Mouse (Mus musculus): ENCODE results near the gene Btbd3.
"Not testable (repeated sequence)": the region's sequence is repeated elsewhere in the genome, so short reads cannot be mapped to it uniquely, and the experiment has no call there.

The Btbd3 gene

DNA sequence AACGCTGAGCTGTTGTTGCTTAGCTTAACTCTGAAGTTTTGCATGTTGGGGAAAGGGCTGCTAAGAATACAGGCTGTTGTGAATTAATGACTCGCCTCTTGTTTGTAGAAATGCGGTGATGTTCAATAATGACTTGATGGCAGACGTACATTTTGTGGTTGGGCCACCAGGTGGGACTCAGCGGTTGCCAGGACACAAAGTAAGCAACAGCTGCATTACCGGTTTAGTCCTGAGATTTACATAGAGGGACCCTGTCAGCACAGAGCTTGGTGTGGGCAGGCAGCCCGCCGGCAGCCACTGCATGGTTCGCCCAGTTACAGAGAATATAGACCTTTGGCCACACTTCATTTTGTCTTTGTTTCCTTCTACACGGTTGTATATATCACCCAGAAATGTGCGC, 23.3 kb downstream of the Btbd3 start:
- no peak for DNase-seq (ENCODE audit: low read depth, low spot score)

DNA sequence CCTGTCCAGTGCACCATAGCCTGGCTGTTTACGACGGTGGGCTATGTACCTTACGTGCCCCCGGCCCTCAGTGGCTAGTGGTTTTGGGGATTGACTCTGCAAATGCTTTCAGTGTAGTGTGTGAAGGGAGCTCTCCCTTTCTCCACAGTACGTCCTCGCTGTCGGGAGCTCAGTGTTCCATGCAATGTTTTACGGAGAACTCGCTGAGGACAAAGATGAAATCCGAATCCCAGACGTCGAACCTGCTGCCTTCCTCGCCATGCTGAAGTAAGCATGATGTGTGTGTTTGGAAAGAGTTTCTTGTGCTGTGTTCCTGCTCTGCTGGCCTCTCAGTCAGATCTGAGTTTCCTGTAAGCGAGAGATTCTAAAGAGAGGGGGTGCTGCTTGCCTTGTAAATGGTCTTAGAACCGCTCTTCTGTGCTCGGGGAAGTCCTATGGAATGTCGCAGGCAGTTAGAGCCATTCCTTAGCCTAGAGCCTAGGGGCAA, 23.9 kb downstream of the Btbd3 start:
- no peak for DNase-seq (ENCODE audit: low read depth, low spot score)

DNA sequence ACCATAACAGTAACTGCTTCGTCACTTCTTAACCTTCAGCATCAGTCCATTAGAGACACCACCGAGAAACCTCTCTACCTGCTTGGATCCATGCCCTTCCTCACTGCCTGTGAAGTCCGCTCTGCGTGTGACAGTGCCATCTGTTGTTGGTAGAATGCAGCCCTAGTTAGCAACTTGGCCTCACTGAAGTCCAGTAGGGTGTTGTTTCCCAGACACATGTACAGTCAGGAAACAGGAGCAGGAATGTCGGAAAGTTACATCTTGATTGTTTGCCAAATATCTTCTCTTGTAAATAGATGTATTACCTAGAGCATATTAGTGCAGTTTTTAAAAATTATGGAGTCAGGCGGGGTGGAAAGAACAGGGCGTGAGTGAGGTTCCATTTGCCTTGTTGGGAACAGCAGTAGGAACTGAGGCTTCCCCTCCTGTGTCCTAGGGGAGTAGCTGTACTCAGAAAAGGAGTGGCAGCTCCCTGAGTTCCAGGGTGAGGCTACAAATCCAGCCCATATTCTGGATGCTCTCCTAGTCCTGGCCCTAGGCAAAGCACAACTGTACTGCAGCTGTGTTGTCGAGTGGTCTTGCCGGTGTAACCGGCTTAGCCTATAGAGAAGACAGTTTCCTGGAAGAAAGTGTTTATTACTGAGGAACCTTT, 25.3 kb downstream of the Btbd3 start:
- peak; percentile 68 for DNase-seq (ENCODE audit: low read depth, low spot score)

DNA sequence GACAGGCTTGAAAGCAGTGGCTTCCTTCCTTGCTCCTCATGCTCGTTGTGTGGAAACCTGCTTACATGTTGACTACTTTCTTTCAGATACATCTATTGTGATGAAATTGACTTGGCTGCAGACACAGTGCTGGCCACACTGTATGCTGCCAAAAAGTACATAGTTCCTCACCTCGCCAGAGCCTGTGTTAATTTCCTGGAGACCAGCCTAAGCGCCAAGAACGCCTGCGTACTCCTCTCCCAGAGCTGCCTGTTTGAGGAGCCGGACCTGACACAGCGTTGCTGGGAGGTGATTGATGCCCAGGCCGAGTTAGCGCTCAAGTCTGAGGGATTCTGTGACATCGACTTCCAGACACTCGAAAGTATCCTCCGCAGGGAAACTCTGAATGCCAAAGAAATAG, 27.0 kb downstream of the Btbd3 start:
- peak; percentile 58 for DNase-seq (ENCODE audit: low read depth, low spot score)

DNA sequence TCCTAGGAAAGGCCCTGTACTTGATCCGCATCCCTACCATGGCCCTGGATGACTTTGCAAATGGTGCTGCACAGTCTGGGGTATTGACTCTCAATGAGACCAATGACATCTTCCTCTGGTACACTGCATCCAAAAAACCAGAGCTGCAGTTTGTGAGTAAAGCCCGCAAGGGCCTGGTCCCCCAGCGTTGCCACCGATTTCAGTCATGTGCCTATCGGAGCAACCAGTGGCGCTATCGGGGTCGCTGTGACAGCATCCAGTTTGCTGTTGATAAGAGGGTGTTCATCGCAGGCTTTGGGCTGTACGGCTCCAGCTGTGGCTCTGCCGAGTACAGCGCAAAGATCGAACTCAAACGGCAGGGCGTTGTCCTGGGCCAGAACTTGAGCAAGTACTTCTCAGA, 27.5 kb downstream of the Btbd3 start:
- no peak for DNase-seq (ENCODE audit: low read depth, low spot score)

DNA sequence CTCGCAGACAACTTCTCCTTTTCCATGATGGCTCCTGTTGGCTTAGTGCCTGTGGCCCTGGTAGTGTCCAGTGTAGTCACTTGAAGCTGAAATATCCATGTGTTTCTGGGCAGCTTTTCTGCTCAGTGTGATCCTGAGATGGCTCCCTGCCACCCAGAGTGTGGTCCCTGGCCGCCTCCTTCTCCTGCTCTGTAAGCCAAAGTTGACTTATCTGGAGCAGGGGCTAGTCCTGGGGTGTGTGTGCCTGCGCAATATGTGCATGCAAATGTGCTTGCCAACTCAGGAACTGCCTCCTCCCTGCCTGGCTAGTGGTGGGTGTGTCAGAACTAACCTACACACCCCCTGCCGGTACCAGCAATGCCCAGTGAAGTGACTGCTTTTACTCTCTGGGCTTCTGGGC, 29.4 kb downstream of the Btbd3 start:
- no peak for DNase-seq (ENCODE audit: low read depth, low spot score)

DNA sequence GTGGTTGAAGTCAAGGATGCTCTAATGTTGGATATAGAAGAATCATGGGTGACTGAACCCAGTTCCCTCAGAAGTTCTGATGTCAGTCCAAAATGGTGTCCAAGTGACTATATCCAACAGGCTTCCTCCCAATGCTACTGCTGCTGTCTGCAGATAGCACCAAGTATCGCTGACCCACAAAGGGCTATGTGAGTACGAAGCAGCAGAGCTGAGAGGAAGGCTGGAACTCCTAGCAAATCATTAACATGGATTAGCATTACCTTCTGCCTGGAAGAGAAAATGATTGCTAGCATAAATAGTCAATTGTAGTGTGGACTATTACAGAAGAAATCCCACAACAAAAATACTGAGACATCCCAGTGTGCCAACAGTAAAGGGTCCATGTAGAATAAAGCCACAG, 33.8 kb downstream of the Btbd3 start:
- no peak for DNase-seq (ENCODE audit: low read depth, low spot score)

DNA sequence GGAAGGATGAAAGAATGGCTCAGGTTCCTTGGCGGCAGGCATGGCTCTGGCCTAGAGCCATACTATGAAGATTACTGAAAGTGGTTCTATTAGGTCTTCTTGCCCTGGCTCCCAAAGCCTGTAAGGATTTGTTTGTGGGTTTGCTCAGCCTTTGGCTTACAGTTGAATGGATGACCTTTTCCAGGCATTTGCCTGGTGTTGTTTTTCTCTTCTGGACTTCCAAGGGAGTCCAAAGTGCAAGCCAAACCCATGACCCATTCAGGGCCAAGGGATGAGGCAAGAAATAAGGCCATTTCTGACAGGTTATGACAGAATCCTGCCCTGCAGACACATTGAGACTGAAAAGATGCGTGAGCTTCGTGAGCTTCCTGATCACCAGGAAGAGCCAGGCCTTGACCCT, 37.9 kb downstream of the Btbd3 start:
- DNase-seq (ENCODE audit: low read depth, low spot score) = no peak

DNA sequence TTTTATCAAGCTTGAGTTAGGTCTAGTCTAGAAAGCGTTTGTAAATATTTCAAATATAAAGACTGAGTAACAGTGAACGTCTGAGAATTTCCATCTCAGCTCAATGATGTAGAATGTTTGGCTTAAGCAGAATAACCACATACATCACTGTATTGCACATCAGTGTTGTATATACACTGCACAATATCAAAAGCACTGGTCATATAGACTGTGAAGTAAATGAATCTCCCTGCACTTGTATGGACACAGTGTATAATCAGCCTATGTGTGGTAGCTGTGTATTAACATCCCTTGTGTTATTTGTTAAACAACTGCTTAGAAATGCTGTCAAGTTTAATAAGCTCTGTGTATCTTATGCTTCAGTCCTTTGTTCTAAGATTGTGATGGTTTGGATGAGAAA, 49.9 kb downstream of the Btbd3 start:
- no peak for DNase-seq (ENCODE audit: low read depth, low spot score)

DNA sequence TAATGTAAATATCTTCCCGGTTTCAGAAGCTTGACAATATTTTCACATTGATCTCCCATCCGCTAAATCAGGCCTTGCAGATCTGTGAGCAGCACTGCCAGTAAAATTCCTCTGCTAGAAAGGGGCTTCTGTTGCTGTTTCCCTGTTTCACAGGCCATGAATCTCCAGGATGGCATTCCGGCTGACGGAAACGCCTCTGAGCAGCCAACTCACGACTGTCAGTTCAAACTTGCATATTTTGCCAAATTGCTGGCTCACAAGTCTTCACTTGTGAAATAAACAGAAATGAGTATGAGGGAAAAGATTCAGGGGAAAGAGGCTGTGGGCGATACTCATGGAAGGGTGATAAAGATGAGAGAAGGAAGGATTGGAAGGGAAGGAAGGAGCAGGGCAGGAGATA, 59.3 kb downstream of the Btbd3 start:
- no peak for DNase-seq (ENCODE audit: low read depth, low spot score)

DNA sequence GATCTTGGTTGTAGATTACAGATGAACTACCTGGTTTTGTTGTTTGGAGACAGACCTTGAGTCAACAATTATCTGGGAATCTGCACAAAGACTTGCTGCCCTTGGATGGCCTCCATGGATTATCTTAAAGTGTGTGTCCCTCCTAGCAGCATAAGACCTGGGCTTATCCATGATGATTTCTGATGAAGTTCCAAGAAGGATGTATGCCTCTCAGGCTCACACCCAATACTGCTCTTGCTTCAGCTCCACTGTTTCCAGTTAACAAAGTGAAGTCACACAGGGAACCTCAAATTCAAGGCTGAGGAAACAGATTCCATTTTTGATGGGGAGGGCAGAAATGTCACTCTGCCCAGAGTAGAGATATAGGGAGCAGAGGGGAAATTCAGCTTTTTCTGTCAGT, 64.0 kb downstream of the Btbd3 start:
- no peak for DNase-seq (ENCODE audit: low read depth, low spot score)

DNA sequence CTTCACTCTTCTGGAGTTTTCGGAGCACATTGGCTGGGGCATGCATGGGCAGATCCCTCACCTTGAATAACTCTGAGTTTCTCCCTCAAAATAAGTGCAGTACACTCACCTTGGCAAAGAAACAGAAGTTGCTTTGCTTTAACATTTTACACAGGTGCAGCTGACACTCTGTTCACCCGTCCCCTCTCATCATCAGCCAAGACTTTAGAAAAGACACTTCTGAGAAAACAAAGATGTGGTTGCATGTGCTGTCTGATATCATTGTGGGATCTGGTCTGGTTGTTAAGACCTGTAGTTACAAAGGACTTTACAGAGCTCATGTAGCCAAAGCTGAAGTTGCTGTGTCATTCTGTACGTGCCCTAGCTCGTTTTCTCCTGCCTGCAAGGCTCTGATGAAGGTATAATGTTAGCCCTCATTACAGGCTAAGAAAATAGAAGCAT, 64.7 kb downstream of the Btbd3 start:
- DNase-seq (ENCODE audit: low read depth, low spot score) = no peak

DNA sequence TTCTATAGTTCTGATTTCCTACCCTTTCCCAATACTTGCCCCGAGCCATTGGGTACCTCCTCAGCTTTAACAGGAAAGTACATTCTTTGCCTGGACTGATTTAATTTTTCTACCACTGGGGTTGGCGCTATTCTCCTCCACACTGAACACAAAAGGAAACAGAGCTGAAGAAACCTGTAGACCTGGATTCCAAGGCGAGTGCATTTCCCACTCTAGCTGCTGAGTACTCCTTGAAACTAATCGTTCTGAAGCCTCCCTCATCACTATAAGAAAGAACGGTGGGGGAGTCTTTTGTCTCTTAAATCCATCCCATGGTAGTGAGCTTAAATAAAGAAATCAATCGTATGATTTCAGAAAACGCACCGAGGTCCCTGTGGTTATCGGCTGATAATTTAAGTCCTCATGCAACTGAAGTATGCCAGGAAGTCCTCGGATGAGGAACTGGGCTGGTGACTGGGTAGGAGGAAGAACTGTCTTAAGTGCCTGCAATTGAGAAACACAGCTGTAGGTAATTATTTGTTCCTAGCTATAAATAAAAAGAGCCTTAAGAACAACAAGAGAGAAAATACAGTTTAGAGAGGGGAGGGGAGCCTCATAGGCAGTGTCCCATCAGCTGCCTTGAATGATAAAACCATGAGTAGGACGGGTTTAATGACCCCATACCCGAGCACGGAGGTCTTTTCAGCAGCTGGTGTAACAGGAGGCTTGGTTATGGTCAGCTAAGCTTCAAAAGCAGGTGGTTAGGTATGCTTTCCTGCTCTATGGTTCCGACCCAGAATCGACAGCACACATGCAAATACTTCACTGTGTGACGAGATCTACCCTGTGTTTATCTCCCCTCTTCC, 66.1 kb downstream of the Btbd3 start:
- DNase-seq (ENCODE audit: low read depth, low spot score) = no peak

DNA sequence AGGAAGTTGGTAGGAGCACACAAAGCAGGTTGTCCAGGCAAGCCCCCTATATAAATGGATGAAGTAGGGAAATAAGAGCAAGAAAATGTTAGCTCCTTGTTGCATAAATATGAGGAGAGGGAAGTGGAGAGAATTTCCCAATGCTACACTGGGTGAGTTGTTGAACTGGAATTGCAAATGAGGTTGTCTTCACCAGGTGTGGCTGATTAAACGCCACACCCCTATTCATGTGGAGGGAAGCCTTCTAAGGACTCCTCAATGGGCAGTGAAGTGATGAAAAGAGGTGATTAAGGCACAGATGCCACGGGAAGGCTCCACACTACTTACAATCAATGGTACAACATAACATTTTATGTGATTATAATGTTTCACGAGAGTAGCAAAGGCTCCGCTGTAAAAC, 70.0 kb downstream of the Btbd3 start:
- DNase-seq (ENCODE audit: low read depth, low spot score) = no peak

DNA sequence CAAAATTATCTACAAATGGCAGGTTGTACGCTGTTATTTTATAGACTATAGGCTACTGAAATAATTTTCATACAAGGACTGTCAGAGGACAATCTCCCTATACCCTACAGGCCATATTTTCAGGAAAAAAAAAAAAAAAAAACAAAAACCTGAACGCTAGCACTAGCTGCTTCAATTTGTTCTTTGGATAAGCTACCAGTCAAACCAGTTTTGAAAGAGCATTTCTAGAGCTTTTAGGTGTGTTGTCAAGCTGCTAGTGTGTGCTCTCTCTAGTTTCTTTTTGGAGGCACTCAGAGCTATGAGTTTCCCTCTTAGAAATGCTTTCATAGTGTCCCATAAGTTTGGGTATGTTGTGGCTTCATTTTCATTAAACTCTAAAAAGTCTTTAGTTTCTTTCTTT, 77.8 kb downstream of the Btbd3 start:
- not testable (repeated sequence) for DNase-seq (ENCODE audit: low read depth, low spot score)

DNA sequence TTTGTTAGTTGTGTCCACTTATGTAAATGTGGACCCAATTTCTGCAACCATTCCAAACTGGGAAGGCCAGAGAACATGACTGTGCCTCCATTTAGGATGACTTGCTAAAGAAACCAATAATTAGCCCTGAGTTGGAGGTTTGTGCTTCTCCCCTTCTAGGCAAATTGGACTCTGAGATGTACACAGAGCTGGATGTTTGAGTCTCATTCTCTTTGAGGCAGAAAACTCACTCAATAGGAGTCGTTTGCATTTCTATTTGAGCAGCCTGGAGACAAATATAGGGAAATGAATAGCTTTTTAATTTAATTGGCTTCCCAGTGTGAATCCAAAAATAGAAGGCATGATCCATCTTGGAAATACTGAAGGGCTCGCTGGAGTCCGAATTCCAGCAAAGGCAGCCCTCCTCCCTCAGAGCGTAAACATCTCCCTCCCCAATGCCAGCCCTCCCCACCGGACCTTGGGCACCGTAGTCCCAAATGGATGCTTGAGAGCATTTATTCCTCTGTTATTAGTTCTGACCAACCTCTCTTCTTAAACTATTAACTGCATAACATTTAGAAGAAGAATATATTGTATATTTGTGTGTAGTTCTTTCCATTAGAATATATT, 81.6 kb downstream of the Btbd3 start:
- DNase-seq (ENCODE audit: low read depth, low spot score) = no peak

DNA sequence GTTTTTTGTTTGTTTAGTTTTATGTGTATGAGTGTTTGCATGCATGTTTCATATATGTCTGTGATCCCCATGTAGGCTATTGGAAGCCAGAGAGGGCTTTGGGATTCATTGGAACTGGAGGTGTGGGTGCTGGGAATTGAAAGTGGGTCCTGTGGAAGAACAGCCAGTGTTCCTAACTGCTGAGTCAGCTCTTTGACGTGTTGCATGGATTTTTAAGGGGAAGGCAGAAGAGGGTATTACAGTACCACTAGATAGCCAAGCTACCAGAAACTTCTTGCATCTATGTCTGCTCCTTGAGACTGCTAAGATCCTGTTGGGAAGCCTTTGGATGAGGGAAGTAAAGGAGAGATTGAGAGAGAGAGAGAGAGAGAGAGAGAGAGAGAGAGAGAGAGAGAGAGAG, 82.2 kb downstream of the Btbd3 start:
- DNase-seq (ENCODE audit: low read depth, low spot score) = no peak

DNA sequence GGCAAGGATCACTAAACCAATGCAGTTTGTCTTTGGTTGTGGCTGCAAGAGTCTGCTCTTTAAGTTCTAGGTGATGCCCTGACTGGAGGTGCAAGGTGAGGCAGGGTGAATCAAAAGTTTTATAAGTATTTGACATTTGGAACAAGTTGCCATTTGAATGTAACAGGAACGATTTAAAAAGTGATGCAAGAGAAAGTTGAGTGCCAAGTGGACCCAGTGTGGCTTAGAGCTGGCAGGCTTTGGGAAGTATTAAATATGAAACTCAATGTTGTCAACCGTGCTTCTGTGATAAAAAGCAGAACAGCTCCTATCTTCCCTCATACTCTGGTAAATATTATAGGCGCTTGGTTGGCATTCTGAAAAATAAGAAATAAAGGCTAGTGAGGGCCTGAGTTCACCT, 99.0 kb downstream of the Btbd3 start:
- no peak for DNase-seq (ENCODE audit: low read depth, low spot score)

DNA sequence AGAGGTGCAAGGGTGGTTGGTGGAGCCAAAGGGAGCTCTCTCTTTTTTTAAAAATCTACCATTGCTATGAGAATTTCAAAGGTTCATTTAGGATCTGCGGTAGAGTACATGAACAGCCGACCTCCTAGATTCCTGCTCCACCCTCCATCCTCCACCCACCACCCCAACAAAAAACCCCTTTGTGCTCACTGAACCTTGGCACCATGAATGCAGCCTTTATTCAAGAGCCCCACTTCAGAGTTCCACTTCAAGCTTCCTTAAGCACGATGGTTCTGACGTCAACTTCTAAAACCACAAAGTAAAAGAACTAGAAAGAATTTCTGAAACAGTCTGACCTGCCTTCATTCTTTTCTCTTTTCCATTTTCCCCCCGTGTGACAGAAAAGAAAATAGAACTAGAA, 106.1 kb downstream of the Btbd3 start:
- DNase-seq (ENCODE audit: low read depth, low spot score) = no peak

DNA sequence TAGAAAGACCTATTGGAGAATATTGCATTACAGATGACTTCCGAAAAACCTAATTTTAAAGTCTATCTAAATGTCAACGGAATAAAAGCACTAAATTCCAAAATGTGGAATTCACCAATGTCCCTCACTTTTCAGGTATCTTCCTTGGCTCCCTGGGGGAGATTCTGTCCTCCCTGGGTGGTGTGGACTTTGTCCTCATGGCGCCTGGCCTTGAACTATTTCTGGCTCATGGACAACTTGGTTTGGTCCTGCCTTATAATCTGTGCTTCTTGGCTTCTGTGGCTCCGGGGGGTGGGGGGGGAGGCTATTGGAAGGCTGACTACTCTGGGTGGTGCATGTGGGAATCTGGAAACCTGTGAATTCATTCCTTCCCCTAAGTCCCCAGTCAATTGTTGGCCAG, 109.0 kb downstream of the Btbd3 start:
- DNase-seq (ENCODE audit: low read depth, low spot score) = no peak

DNA sequence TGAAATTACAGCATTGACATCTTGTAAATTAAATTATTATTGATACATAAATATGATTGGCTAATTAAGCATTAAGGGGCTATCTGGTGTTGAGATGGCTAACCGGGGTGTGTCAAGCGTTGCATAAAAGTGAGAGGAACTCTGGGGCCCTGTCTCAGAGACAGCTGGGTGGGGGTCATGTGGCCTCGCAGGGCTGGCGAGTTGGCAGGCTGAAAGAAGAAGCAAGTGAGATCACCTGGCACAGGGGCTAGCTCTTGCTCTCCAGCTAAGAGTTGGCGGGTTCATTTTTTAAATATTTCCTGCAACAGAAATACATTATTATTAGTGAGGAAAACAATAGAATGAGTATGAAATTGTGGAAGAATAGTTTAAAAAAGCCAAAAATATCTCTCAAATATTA, 118.2 kb downstream of the Btbd3 start:
- DNase-seq (ENCODE audit: low read depth, low spot score) = no peak

DNA sequence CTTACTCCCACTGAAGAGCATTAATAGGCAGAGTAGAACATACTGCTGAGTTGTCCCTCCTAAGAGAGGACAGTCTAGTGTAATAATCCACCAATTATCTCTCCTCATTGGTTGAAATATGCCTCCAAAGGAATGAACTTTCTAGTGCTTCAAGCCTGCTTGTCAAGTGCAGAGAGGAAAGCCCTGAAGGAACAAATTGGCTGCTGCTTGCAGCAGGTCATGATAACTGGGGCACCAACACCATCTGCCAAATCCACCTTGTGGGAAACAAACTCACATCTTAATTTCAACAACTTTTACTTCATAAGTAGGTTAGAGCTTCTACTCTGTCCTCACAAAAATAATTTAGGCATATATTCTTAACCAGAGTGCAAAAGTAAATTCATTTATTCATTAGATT, 122.5 kb downstream of the Btbd3 start:
- DNase-seq (ENCODE audit: low read depth, low spot score) = no peak

DNA sequence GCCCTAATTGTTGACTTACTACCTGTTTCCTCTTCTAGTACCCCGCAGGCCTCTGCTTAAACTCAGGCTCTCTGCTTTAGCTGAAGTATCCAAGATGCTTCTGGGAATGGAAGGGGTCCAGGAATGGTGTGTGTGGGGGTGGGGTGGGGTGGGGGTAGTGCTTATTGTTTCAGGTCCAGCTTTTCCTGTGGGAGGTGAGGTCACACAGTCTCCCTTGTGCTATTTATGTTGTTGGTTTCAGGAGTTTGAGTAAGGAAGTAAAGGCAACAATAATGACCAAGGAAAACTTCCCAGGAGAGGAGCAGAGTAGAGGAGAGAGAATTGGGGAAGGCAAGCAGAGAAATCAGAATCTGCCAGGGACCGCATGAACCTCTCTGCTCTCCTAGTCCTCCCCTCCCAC, 128.4 kb downstream of the Btbd3 start:
- DNase-seq (ENCODE audit: low read depth, low spot score) = no peak
